Mouse (Mus musculus): ENCODE measurements at regions not wholly inside any gene's neighbourhood (a gene's known extent, or its start where the extent isn't known, plus 50 kb on each side); places are given as distances from the start of the nearest gene placed in this dataset.

DNA sequence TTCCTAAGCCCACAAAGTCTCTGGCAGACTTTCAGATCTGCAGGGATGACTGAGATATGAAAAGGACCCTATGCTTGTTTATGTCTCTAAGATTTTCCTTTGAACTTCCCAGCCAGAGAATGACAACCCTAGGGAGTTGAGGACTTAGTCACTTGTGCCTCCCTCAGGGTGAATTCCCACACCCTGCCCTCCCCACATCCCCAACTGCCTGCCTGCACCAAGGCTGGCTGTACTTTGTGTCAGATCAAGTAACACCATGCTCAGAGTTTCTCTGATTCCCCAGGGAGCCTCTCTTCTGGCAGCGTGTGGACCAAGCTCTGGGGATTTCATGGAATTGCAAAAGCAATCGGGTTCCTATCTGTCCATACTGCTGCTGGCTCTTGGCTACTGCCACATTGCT, 659.9 kb downstream of the Ets1 start:
- DNase-seq (ENCODE audit: low read depth, low spot score): no peak
- WGBS: 29% methylated on average over 2 of the region's 2 CpGs

DNA sequence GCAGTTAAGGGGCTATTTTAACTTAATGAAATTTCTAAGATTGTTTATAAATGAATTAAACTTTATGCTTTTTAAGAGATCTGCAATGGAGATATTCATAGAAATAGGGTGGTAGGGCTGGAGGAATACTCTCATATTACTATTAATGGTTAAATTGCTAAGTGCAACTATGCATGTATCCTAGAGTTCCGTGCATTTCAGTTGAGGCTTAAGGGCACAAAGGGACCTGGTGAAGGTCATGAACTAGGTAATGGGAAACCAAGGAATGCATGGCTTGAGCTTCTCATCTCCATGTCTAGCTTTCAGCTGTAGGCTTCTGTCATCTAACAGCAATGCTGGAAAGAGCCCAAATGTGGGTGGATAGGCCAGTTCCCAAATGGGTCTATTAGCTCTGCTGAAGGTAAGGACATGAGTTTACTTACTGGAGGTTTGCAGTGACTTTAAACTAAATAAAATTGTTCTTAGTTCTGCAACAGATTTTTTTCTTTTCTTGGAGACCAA, 683.6 kb downstream of the Ets1 start:
- 88% methylated on average over 1 of the region's 1 CpGs for WGBS
- no peak for DNase-seq (ENCODE audit: low read depth, low spot score)

DNA sequence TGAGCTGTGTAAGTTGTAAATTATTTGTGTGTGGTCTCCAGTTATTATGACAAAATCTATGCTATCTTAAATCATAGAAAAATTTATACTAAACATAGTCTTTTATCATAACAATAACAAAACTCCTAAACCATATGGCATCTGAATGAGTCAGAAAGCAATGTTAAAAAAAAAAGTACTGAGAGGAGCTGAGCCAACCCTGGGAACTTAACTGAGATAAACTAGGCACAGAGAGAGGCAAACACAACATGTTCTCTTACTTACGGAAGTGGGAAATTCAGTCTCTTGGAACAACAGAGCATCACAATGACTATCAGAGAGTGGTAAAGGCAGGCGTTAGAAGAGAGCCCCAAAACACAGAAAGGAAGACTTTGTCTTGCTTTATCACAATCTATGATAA, 691.7 kb downstream of the Ets1 start:
- WGBS: 60% methylated on average over 2 of the region's 2 CpGs
- DNase-seq (ENCODE audit: low read depth, low spot score): no peak

- no peak for DNase-seq (ENCODE audit: low read depth, low spot score)
These were observed 714.2 kb downstream of the Ets1 start for GRCm38 (mm10) chr9:33350258-33350657.

DNA sequence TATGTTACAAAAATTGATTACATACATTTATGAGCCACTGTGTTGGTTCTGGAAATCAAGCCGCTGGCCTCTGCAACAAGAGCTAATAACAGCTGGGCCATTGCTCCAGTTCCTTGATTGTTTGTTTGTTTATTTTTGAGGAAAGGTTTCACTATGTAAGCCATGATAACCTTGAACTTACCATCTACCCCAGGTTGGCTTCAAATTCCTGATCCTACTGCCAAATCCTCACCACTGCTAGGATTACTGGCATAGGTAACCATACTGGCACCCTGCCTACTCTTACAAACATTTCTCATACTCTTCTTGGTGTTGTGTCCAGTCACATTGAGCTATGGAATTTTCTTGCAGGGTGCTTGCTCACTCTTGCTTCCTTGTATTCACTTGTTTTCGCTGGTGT, 720.6 kb downstream of the Ets1 start:
- 64% methylated on average over 2 of the region's 2 CpGs for WGBS
- no peak for DNase-seq (ENCODE audit: low read depth, low spot score)

DNA sequence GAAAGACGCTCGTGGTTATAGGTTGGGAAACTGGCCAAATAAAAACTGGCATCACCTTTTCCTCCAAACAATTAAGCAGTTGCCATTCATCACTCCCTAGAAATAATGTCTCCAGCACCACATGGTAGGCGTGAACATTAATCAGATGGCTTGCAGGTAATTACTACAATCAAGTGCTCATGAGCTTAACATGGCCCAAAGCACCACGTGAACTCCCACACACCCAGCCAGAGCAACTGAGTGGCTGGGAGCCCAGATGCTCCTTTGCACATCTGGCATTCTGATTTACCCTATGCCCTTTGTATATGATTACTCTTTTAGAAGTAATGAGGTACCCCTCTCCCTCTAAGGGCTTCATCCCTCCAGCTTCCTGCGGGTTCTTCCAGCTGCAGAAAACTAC, 724.9 kb downstream of the Ets1 start:
- no peak for DNase-seq (ENCODE audit: low read depth, low spot score)
- 76% methylated on average over 5 of the region's 5 CpGs for WGBS

GRCm38 (mm10) chr9:33389170-33389569, 753.1 kb downstream of the Ets1 start:
- no peak for DNase-seq (ENCODE audit: low read depth, low spot score)

GRCm38 (mm10) chr9:33404691-33405090, 768.7 kb downstream of the Ets1 start:
- DNase-seq (ENCODE audit: low read depth, low spot score): no peak
- 87% methylated on average over 4 of the region's 4 CpGs for WGBS

DNA sequence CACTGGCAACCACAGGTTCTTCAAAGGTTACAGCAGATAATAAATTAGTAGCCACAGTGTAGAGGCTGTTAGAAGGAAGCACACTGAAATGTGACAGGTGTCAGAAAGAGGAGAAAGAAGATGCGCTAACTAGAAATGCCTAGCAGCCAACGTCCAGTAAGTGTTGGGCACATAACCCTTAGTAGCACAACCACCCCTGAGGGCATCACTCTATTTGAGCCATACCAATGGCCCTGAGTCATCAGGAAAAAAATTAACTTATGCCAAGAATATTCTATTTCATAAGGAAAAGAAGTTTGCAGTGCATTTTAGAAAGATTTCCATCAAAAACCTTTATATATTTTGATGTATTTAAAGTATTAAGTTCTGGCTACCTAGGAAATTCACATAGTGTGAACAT, 771.5 kb downstream of the Ets1 start:
- no peak for DNase-seq (ENCODE audit: low read depth, low spot score)
- WGBS: 87% methylated on average over 2 of the region's 2 CpGs

DNA sequence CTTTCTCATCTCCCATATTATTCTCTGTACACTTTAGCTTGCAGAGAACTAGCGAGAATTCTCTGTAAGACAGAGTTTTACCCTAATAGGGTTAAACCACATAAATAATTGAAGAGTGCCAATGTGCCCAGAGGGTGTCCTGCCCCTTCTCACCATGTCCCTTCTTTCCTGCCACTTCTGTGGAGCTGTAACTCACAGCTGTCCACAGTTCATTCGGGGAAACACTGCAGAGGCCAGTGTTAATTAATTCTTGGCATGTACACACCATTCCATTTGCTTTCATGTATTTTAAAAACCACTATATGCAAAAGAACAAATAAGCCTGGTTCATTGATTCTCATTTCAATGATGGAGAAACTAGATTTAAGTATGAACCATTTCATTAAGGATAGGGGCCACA, 787.8 kb downstream of the Ets1 start:
- DNase-seq (ENCODE audit: low read depth, low spot score): no peak
- WGBS: 40% methylated on average over 2 of the region's 2 CpGs

- no peak for DNase-seq (ENCODE audit: low read depth, low spot score)
- WGBS: 75% methylated on average over 4 of the region's 4 CpGs
These were observed 800.4 kb downstream of the Ets1 start for GRCm38 (mm10) chr9:33436459-33436858.

GRCm38 (mm10) chr9:33442266-33442665, 806.2 kb downstream of the Ets1 start:
- 71% methylated on average over 5 of the region's 5 CpGs for WGBS
- DNase-seq (ENCODE audit: low read depth, low spot score): no peak

GRCm38 (mm10) chr9:33445902-33446301, 809.9 kb downstream of the Ets1 start:
- DNase-seq (ENCODE audit: low read depth, low spot score): no peak
- 63% methylated on average over 1 of the region's 1 CpGs for WGBS

DNA sequence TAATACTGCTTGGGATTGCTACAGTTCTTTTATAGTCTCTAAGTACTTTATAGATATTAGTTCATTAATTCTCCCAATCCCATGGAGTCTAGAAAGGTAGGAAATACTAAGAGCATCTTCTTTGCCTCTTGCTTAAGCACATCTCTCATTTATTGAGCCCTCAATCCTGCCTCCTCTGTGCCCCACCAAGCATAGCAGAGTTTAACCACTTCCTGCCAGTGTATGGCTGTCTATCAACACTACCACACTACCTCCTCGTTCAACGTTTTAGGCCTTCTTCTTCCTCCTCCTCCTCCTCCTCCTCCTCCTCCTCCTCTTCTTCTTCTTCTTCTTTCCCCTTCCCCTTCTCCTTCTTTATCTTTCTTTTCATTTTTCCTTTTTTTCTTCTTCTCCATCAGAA, 839.1 kb downstream of the Ets1 start:
- DNase-seq (ENCODE audit: low read depth, low spot score): no peak
- WGBS: 61% methylated on average over 2 of the region's 2 CpGs

- 49% methylated on average over 5 of the region's 5 CpGs for WGBS
- no peak for DNase-seq (ENCODE audit: low read depth, low spot score)
These were observed 847.0 kb downstream of the Ets1 start for GRCm38 (mm10) chr9:33482845-33483540.

- DNase-seq (ENCODE audit: low read depth, low spot score): no peak
- 72% methylated on average over 2 of the region's 2 CpGs for WGBS
These were observed 847.5 kb downstream of the Ets1 start for GRCm38 (mm10) chr9:33483541-33483846.

DNA sequence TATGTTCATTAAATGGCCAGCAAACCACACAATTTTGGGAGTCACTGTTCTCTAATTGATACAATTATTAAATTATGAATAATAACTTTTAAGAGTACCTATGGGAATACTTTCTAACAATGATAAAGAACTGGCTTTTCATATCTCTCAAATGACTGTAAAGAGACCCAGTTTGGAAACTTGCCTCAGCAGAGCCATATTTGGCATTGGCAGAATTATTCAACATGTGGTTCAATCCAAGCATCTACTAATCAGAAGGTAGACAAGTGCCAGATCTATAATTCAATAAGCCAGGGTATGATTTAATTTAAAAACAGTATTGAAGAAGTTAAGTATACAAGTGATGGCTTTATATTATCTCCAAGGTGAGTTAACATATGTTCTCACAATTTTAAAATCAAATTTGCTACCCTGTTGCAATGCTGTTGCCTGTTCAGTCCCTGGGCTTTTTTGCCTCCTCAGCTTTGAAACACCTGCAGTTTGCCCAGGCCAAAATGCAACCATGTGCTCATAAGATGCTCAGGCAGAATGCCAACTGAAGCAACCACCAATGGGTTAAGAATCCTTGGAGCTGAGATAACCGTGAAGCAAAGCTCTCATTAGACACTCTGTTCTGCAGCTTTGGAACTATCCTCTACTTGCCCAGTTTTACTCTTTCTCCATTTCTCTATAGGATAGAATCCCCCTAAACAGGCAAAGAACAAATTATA, 897.2 kb downstream of the Ets1 start:
- 55% methylated on average over 1 of the region's 1 CpGs for WGBS
- DNase-seq (ENCODE audit: low read depth, low spot score): no peak

DNA sequence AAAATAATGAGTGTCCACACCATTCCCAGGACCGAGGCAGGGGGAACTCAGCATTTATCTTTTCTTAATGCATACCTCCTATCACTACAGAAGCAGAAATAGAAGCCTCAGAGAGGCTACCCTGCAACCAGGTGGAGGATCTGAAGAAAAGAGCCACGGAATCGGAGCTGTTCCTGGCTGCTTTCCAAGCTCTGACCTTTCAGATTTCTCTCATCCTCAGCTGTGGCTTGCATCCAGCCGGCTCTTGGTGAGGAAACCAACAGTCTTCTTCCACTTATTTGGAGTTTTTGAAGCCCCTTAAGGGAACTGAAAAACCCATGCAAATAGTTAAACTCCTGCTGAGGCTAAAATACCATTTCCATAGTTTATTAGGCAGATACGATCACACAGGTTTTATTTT, 907.3 kb downstream of the Ets1 start:
- 44% methylated on average over 5 of the region's 5 CpGs for WGBS

DNA sequence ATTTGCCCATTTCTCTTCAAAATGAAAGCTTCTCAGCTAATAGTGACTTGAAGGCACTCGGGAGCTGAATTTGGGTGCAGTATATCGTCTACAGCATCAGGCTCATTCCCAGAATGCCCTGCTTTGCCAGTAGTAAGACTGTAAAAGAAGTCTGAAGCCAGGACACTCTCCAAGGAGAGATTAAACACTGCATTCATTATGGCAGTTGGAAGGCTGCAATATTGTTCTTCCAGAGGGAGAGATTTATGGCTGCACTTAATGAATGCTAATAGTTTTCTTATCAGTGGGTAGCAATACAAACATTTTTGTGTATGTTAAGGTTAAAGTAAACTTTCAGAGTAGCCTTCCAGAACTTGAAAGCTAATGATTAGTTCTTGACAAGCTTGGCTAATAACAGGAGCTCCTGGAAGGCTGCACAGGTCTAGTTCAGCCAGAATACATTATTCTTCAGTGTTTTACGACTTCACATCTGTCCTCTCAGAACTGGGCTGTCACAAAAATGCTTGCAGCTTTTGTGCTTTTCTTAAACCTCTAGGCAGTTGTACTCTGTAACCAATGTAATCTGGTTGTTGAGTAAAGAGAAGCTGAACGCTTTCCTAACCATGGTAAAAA, 910.2 kb downstream of the Ets1 start:
- no peak for DNase-seq (ENCODE audit: low read depth, low spot score)
- WGBS: 35% methylated on average over 4 of the region's 4 CpGs

More for the DNA sequence above, 907.3 kb downstream of the Ets1 start:
- no peak for DNase-seq (ENCODE audit: low read depth, low spot score)

GRCm38 (mm10) chr9:33549395-33549794, 913.4 kb downstream of the Ets1 start:
- DNase-seq (ENCODE audit: low read depth, low spot score): no peak
- WGBS: 84% methylated on average over 5 of the region's 5 CpGs

- no peak for DNase-seq (ENCODE audit: low read depth, low spot score)
- WGBS: 79% methylated on average over 2 of the region's 2 CpGs
These were observed 913.7 kb upstream of the Kirrel3 start for GRCm38 (mm10) chr9:33571990-33572389.

Measured in large intestine, adult 2 months (tissue).